Mouse (Mus musculus) inflammation-experienced regulatory T-cells, adult 16 weeks (primary cell): Measurements from ENCODE around the gene 5530400C23Rik. TPM values are rescaled to one million over a fixed set of nuclear protein-coding genes. Genes with fewer than 3 reads are reported as not detected.

Experiments
- polyA plus RNA-seq: library from polyadenylated mRNA; unstranded; fragments of 100-300 nt; shearing (Covaris generic); gene quantifications from one replicate; pipeline ENCODE4 v1.2.1, GENCODE M21; 2017

The 5530400C23Rik gene
- polyA plus RNA-seq, result not detected

DNA sequence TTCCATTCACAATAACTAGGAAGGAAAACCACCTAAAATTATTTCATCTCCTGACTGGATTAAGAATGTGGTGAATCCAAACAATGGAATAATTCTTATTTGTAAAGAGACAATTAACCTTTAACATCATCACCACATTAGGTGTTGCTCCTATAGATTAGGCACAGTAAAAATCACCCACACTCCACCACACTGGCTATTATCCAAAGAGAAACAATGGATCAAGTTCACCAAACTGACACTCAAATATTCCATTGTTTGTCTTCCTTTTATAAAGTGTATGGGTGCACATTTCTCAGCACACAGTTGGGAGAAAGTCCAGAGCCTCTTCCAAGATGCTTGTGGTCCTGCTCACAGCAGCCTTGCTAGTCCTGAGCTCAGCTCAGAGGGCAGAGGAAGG lies at the start of gene 5530400C23Rik:
Gene 5530400C23Rik, plus strand, starts transcription at position 301 of the 400 bp plus-strand sequence.

Other genes starting within 250 kb of the 5530400C23Rik start
- not detected for gene Tas2r140, start 236.4 kb upstream of the 5530400C23Rik start, polyA plus RNA-seq
- gene Smim10l1, start 187.3 kb upstream of the 5530400C23Rik start, polyA plus RNA-seq, result 11.4 TPM